Mouse (Mus musculus): ENCODE data around the gene Csn1s2a. TPM values are rescaled to one million over a fixed set of nuclear protein-coding genes. Genes with fewer than 3 reads are reported as not detected.

Gene Csn1s2a
- polyA plus RNA-seq, 1 experiment, result not detected

DNA sequence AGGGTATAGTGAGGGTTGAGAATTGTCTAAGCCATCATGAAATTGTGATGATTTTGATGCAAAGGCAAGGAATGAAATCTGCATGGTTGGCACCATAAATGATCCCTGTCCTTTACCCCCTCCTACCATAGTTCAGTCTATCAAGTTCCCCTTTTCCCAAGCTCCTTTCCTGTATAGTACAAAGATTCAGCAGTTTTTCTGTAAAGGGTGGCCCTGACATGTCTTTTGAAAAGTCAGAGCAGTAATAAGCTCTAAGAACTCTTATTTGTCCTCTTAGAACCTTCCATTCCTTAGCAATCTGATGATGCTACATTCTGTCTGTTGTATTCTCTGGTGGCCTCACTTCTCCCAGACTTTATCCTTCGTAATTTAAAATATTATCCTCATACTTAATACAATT is 51.0 kb downstream of the Csn1s2a start, which contains the start of gene Prr27:
Gene Prr27 (plus strand): TSS at position 301 of the 400 bp plus-strand sequence.
- 61% methylated on average over 1 of the region's 1 CpGs for whole genome bisulfite sequencing
- TF ChIP-seq CTCF (IDR thresholded peaks at IDR 0.05; ENCODE audit: borderline replicate concordance, insufficient read depth, low read depth, low read length) (no peak), POLR2A (IDR thresholded peaks at IDR 0.05; ENCODE audit: borderline replicate concordance, insufficient read depth, low read length) (no peak)
- no peaks in the 10 kb centered on the region for H3K4me1 ChIP-seq (ENCODE audit: control insufficient read depth, insufficient read depth, low read length)
- DNase-seq, result no peak
- no peaks in the 10 kb centered on the region for H3K27me3 ChIP-seq (ENCODE audit: control insufficient read depth, insufficient read depth, low read length)
- no peak within 1 kb of the TSS for H3K4me3 ChIP-seq (replicated peaks; ENCODE audit: insufficient read depth, low read depth, low read length)
- no peak within 1 kb of the TSS for H3K27ac ChIP-seq (ENCODE audit: insufficient read depth, low read length)

Other genes with a start within 250 kb of the Csn1s2a start
- gene Sult1b1, start 236.4 kb upstream of the Csn1s2a start, polyA plus RNA-seq (2012; rRNA removed), result not detected in 2 replicates
- not detected in 2 replicates for gene Sult1d1, start 205.5 kb upstream of the Csn1s2a start, polyA plus RNA-seq (2012; rRNA removed)
- not detected in 2 replicates for gene Sult1e1, start 183.0 kb upstream of the Csn1s2a start, polyA plus RNA-seq (2012; rRNA removed)
- not detected in 2 replicates for gene Csn1s1, start 108.4 kb upstream of the Csn1s2a start, polyA plus RNA-seq (2012; rRNA removed)
- not detected in 2 replicates for gene Csn2, start 74.9 kb upstream of the Csn1s2a start, polyA plus RNA-seq (2012; rRNA removed)
- not detected in 2 replicates for gene Csn1s2b, start 33.5 kb downstream of the Csn1s2a start, polyA plus RNA-seq (2012; rRNA removed)
- not detected in 2 replicates for gene Prr27, start 51.1 kb downstream of the Csn1s2a start, polyA plus RNA-seq (2012; rRNA removed)
- not detected in 2 replicates for gene Odam, start 110.5 kb downstream of the Csn1s2a start, polyA plus RNA-seq (2012; rRNA removed)
- not detected in 2 replicates for gene Csn3, start 151.0 kb downstream of the Csn1s2a start, polyA plus RNA-seq (2012; rRNA removed)
- not detected in 2 replicates for gene 2310003L06Rik, start 194.9 kb downstream of the Csn1s2a start, polyA plus RNA-seq (2012; rRNA removed)
- gene Gm28434, start 194.9 kb downstream of the Csn1s2a start, polyA plus RNA-seq (2012; rRNA removed), result not detected in 2 replicates
- gene Cabs1, start 204.9 kb downstream of the Csn1s2a start, polyA plus RNA-seq (2012; rRNA removed), result not detected in 2 replicates
- not detected in 2 replicates for gene Smr3a, start 228.0 kb downstream of the Csn1s2a start, polyA plus RNA-seq (2012; rRNA removed)